Mouse (Mus musculus) liver, embryonic 11.5 days (tissue): ENCODE data around the gene Rec8. TPM values are rescaled to one million over a fixed set of nuclear protein-coding genes. Genes with fewer than 3 reads are reported as not detected.

ENCODE experiments used
- ATAC-seq: fragments of 200-750 bp; cut with Nextera tagmentation; replicated peaks from 2 replicates; pipeline ENCODE4 v1.8.0; 2017; ENCODE audit warnings: moderate number of reproducible peaks, mild to moderate bottlenecking, moderate TSS enrichment, moderate library complexity; ENCODE audit not compliant: low FRiP score
- DNase-seq: peaks from one replicate; pipeline ENCODE4 v3.0.0-alpha.2; 2017; ENCODE audit warnings: low spot score
- H3K27ac ChIP-seq: fragments of 300-500 bp; sonication (generic); 2 replicates; pipeline ENCODE4 v1.5.1; 2014; ENCODE audit warnings: mild to moderate bottlenecking, low read depth, low read length, control low read depth
- H3K27me3 ChIP-seq: fragments of 300-500 bp; sonication (generic); replicated peaks from 2 replicates; pipeline ENCODE4 v1.6.1; 2014; ENCODE audit warnings: low read length, mixed read lengths; ENCODE audit not compliant: control insufficient read depth, insufficient read depth
- H3K36me3 ChIP-seq: fragments of 300-500 bp; sonication (generic); 2 replicates; pipeline ENCODE4 v1.6.1; 2014; ENCODE audit warnings: mild to moderate bottlenecking, low read length, moderate library complexity, mixed read lengths; ENCODE audit not compliant: control insufficient read depth, insufficient read depth
- H3K4me1 ChIP-seq: fragments of 300-500 bp; sonication (generic); replicated peaks from 2 replicates; pipeline ENCODE4 v1.6.1; 2014; ENCODE audit warnings: low read length, mixed read lengths; ENCODE audit not compliant: control insufficient read depth, insufficient read depth
- H3K4me2 ChIP-seq: fragments of 300-500 bp; sonication (generic); 2 replicates; pipeline ENCODE4 v1.6.1; 2014; ENCODE audit warnings: mild to moderate bottlenecking, control low read depth, moderate library complexity
- H3K4me3 ChIP-seq: fragments of 300-500 bp; sonication (generic); 2 replicates; pipeline ENCODE4 v1.5.1; 2014; ENCODE audit warnings: low read depth, low read length, control low read depth
- H3K9ac ChIP-seq: fragments of 300-500 bp; sonication (generic); 2 replicates; pipeline ENCODE4 v1.6.1; 2014; ENCODE audit warnings: low read depth, low read length, control low read depth
- H3K9me3 ChIP-seq: fragments of 300-500 bp; sonication (generic); 2 replicates; pipeline ENCODE4 v1.6.1; 2016; ENCODE audit warnings: low read length, inconsistent platforms, mixed read lengths; ENCODE audit not compliant: control insufficient read depth
- WGBS: fragments of 180-500 bp; shearing (Covaris S2); extraction: QIAGEN DNeasy Blood & Tissue Kit; methylation state at CpG from one replicate; pipeline ENCODE4 v1.1.7; 2014; 5-methylcytosine and 5-hydroxymethylcytosine counted together
- polyA plus RNA-seq: library from polyadenylated mRNA; unstranded; fragments of >200 nt; fragmentation: Nextera tagmentation; extraction: Ambion mirVana; gene quantifications from 2 replicates; pipeline ENCODE4 v1.2.1, GENCODE M21; 2014

Gene Rec8
- polyA plus RNA-seq, 1 experiment from 2014 or later = 5.2 TPM

GRCm38 (mm10) chr14:55603633-55604576 lies 13.9 kb upstream of the Rec8 start:
- DNase-seq = peak; percentile 82
- Histone ChIP-seq H3K4me1 (peaks cover 19% of the 10 kb centered on the region), H3K36me3 (peaks cover 46% of the 10 kb centered on the region), H3K27me3 (no peaks in the 10 kb centered on the region), H3K4me2 (peak overlapping the region; percentile 78), H3K9me3 (no peaks in the 10 kb centered on the region), H3K27ac (peak overlapping the region; percentile 83), H3K9ac (peak overlapping the region; percentile 68), H3K4me3 (peak overlapping the region; percentile 60)
- WGBS = 17% methylated on average over 19 of the region's 19 CpGs
- peak; percentile 94 for ATAC-seq

- Histone ChIP-seq H3K27ac (peak overlapping the region; percentile 83; the same call in 1 of the 2 replicates), H3K36me3 (peaks cover 40% of the 10 kb centered on the region), H3K9ac (peak overlapping the region; percentile 68), H3K4me2 (peak overlapping the region; percentile 78), H3K4me3 (peak overlapping the region; percentile 60), H3K27me3 (no peaks in the 10 kb centered on the region), H3K9me3 (no peaks in the 10 kb centered on the region), H3K4me1 (peaks cover 19% of the 10 kb centered on the region)
- no peak for DNase-seq
- 88% methylated on average over 11 of the region's 11 CpGs for WGBS
- no peak for ATAC-seq
Measured at GRCm38 (mm10) chr14:55604823-55605222, 13.0 kb upstream of the Rec8 start.

GRCm38 (mm10) chr14:55605743-55606459 lies 11.9 kb upstream of the Rec8 start:
- Histone ChIP-seq H3K4me2 (peak overlapping the region; percentile 42), H3K27ac (peak overlapping the region; percentile 43), H3K4me1 (peaks cover 19% of the 10 kb centered on the region), H3K9me3 (no peaks in the 10 kb centered on the region), H3K36me3 (peaks cover 42% of the 10 kb centered on the region), H3K9ac (peak overlapping the region; percentile 46; the same call in 1 of the 2 replicates), H3K4me3 (peak overlapping the region; percentile 10; the same call in 1 of the 2 replicates), H3K27me3 (no peaks in the 10 kb centered on the region)
- ATAC-seq (no peak), DNase-seq (no peak)
- 82% methylated on average over 16 of the region's 16 CpGs for WGBS

GRCm38 (mm10) chr14:55608339-55608738 lies 9.5 kb upstream of the Rec8 start:
- no peak overlapping the region for H3K4me2 ChIP-seq
- H3K9ac ChIP-seq = no peak overlapping the region
- no peaks in the 10 kb centered on the region for H3K9me3 ChIP-seq
- ATAC-seq = no peak
- H3K4me3 ChIP-seq = no peak overlapping the region
- H3K36me3 ChIP-seq = peaks cover 28% of the 10 kb centered on the region
- no peak overlapping the region for H3K27ac ChIP-seq
- H3K27me3 ChIP-seq = no peaks in the 10 kb centered on the region
- 90% methylated on average over 6 of the region's 6 CpGs for WGBS
- DNase-seq = no peak
- H3K4me1 ChIP-seq = peaks cover 17% of the 10 kb centered on the region

GRCm38 (mm10) chr14:55613346-55613745 lies 4.5 kb upstream of the Rec8 start:
- Histone ChIP-seq H3K27me3 (no peaks in the 10 kb centered on the region), H3K36me3 (peaks cover 8% of the 10 kb centered on the region), H3K4me2 (no peak overlapping the region), H3K4me3 (no peak overlapping the region), H3K9ac (no peak overlapping the region), H3K4me1 (peaks cover 10% of the 10 kb centered on the region), H3K27ac (peak overlapping the region; percentile 61), H3K9me3 (no peaks in the 10 kb centered on the region)
- DNase-seq (no peak), ATAC-seq (no peak)
- WGBS = 75% methylated on average over 6 of the region's 6 CpGs

GRCm38 (mm10) chr14:55614565-55615178 lies 3.2 kb upstream of the Rec8 start:
- H3K27me3 ChIP-seq = no peaks in the 10 kb centered on the region
- ATAC-seq = peak; percentile 85
- no peak overlapping the region for H3K4me3 ChIP-seq
- 0 out of 2 replicates have a peak overlapping the region, but pooled peaks have one; percentile 12 for H3K4me2 ChIP-seq
- H3K4me1 ChIP-seq = peaks cover 16% of the 10 kb centered on the region
- no peak for DNase-seq
- WGBS = 51% methylated on average over 7 of the region's 7 CpGs
- no peak overlapping the region for H3K9ac ChIP-seq
- peaks cover 3% of the 10 kb centered on the region; the same call in 1 of the 2 replicates for H3K36me3 ChIP-seq
- peak overlapping the region; percentile 92 for H3K27ac ChIP-seq
- H3K9me3 ChIP-seq = no peaks in the 10 kb centered on the region

- DNase-seq (no peak), ATAC-seq (no peak)
- 56% methylated on average over 2 of the region's 2 CpGs for WGBS
- Histone ChIP-seq H3K9ac (no peak overlapping the region), H3K27me3 (no peaks in the 10 kb centered on the region), H3K36me3 (no peaks in the 10 kb centered on the region), H3K4me2 (no peak overlapping the region), H3K27ac (no peak overlapping the region), H3K9me3 (no peaks in the 10 kb centered on the region), H3K4me1 (peaks cover 16% of the 10 kb centered on the region), H3K4me3 (no peak overlapping the region)
Measured at GRCm38 (mm10) chr14:55615876-55616275, 2.0 kb upstream of the Rec8 start.

- Histone ChIP-seq H3K36me3 (no peaks in the 10 kb centered on the region), H3K9ac (no peak overlapping the region), H3K4me3 (no peak overlapping the region), H3K4me2 (no peak overlapping the region), H3K27me3 (no peaks in the 10 kb centered on the region), H3K27ac (no peak overlapping the region), H3K9me3 (no peaks in the 10 kb centered on the region), H3K4me1 (peaks cover 17% of the 10 kb centered on the region)
- ATAC-seq = no peak
- WGBS = 72% methylated on average over 2 of the region's 2 CpGs
- DNase-seq = no peak
Measured at GRCm38 (mm10) chr14:55616844-55617243, 993 bp upstream of the Rec8 start.
